Mouse (Mus musculus) intestine, embryonic 15.5 days (tissue): ENCODE measurements around the gene Dlg2. TPM values are rescaled to one million over a fixed set of nuclear protein-coding genes. Genes with fewer than 3 reads are reported as not detected.

ENCODE experiments used
- ATAC-seq: fragments of 200-750 bp; cut with Nextera tagmentation; 2 replicates; pipeline ENCODE4 v1.8.0; 2017; ENCODE audit warnings: moderate TSS enrichment, moderate library complexity
- H3K27ac ChIP-seq: fragments of 300-500 bp; sonication (generic); 2 replicates; pipeline ENCODE4 v1.5.1; 2015; ENCODE audit warnings: mild to moderate bottlenecking, inconsistent platforms
- H3K27me3 ChIP-seq: fragments of 300-500 bp; sonication (generic); replicated peaks from 2 replicates; pipeline ENCODE4 v1.6.1; 2015; ENCODE audit warnings: inconsistent platforms
- H3K36me3 ChIP-seq: fragments of 300-500 bp; sonication (generic); 2 replicates; pipeline ENCODE4 v1.6.1; 2015; ENCODE audit warnings: inconsistent platforms
- H3K4me1 ChIP-seq: fragments of 300-500 bp; sonication (generic); replicated peaks from 2 replicates; pipeline ENCODE4 v1.6.1; 2015; ENCODE audit warnings: inconsistent platforms
- H3K4me2 ChIP-seq: fragments of 300-500 bp; sonication (generic); replicated peaks from 2 replicates; pipeline ENCODE4 v1.6.1; 2015; ENCODE audit warnings: mild to moderate bottlenecking, inconsistent platforms
- H3K4me3 ChIP-seq: fragments of 300-500 bp; sonication (generic); replicated peaks from 2 replicates; pipeline ENCODE4 v1.5.1; 2015; ENCODE audit warnings: inconsistent platforms
- H3K9ac ChIP-seq: fragments of 300-500 bp; sonication (generic); 2 replicates; pipeline ENCODE4 v1.6.1; 2015; ENCODE audit warnings: inconsistent platforms
- H3K9me3 ChIP-seq: fragments of 300-500 bp; sonication (generic); 2 replicates; pipeline ENCODE4 v1.6.1; 2016; ENCODE audit warnings: inconsistent platforms
- WGBS: fragments of 180-500 bp; shearing (Covaris S2); methylation state at CpG from one replicate; pipeline ENCODE4 v1.1.7; 2015; 5-methylcytosine and 5-hydroxymethylcytosine counted together
- polyA plus RNA-seq: library from polyadenylated mRNA; unstranded; fragments of >200 nt; fragmentation: Nextera tagmentation; extraction: Ambion mirVana; gene quantifications from 2 replicates; pipeline ENCODE4 v1.2.1, GENCODE M21; 2015

Dlg2 gene
- polyA plus RNA-seq, 1 experiment from 2014 or later, result 4.8 TPM

GRCm38 (mm10) chr7:90460330-90460729 is 16.1 kb upstream of the Dlg2 start:
- Histone ChIP-seq H3K9me3 (no peaks in the 10 kb centered on the region), H3K36me3 (no peaks in the 10 kb centered on the region), H3K4me1 (peaks cover 7% of the 10 kb centered on the region), H3K27ac (no peak overlapping the region), H3K9ac (no peak overlapping the region), H3K4me2 (no peak overlapping the region), H3K27me3 (no peaks in the 10 kb centered on the region), H3K4me3 (no peak overlapping the region)
- ATAC-seq, result no peak
- WGBS, result 47% methylated on average over 10 of the region's 10 CpGs

DNA sequence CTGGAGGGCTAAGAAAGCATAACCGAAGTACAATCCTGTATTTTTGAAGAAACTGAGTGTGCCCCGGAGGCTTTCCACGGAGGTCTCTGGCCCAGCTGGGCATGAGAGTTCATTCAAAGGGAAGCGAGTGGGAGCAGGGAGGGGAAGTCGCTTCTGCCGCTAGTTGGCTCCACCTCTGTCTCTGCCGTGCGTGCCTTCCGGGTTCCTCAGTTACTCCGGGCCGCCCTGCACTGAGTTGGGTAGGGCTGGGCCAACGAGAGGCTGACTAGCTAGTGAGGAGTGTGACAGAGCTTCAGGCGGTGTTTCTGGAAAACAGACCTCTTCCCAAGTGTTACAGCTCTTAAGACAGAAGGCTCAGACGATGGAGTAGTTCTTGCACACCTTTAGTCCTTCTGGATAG is 15.5 kb upstream of the Dlg2 start:
- H3K4me1 ChIP-seq, result peaks cover 3% of the 10 kb centered on the region
- H3K9me3 ChIP-seq, result no peaks in the 10 kb centered on the region
- H3K4me3 ChIP-seq, result no peak overlapping the region
- H3K36me3 ChIP-seq, result no peaks in the 10 kb centered on the region
- no peak for ATAC-seq
- peak overlapping the region; percentile 27 for H3K4me2 ChIP-seq
- no peaks in the 10 kb centered on the region for H3K27me3 ChIP-seq
- no peak overlapping the region for H3K27ac ChIP-seq
- H3K9ac ChIP-seq, result no peak overlapping the region
- 19% methylated on average over 14 of the region's 14 CpGs for WGBS

DNA sequence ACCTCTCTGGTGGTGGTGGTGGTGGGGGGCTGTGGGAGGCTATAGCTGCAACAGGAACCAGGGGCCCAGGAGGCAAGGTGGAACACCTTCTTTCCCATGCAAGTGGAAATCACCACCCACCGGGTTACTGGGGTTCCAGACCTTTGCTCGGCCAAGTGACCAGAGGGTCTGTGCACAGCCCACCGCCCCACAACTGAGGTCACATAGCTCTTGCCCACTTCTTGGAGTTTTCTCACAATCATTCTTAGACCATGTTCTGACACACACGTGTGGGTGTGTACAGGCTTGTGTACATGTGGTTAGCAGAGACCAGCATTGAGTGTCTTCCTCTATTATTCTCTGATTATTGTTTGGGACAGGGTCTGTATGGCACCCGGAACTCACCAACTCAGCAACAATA is 15.0 kb upstream of the Dlg2 start:
- no peaks in the 10 kb centered on the region for H3K4me1 ChIP-seq
- 86% methylated on average over 5 of the region's 5 CpGs for WGBS

GRCm38 (mm10) chr7:90473511-90473910 is 3.0 kb upstream of the Dlg2 start:
- H3K9me3 ChIP-seq, result no peaks in the 10 kb centered on the region
- no peak for ATAC-seq
- H3K27ac ChIP-seq, result no peak overlapping the region
- no peaks in the 10 kb centered on the region for H3K36me3 ChIP-seq
- no peaks in the 10 kb centered on the region for H3K27me3 ChIP-seq
- no peak overlapping the region for H3K4me3 ChIP-seq
- H3K4me1 ChIP-seq, result no peaks in the 10 kb centered on the region; the same call in 1 of the 2 replicates
- no peak overlapping the region for H3K4me2 ChIP-seq
- no peak overlapping the region for H3K9ac ChIP-seq
- 62% methylated on average over 2 of the region's 2 CpGs for WGBS

More for the DNA sequence above, 15.0 kb upstream of the Dlg2 start:
- Histone ChIP-seq H3K9ac (no peak overlapping the region), H3K27me3 (no peaks in the 10 kb centered on the region), H3K4me2 (no peak overlapping the region), H3K4me3 (no peak overlapping the region), H3K9me3 (no peaks in the 10 kb centered on the region), H3K36me3 (no peaks in the 10 kb centered on the region), H3K27ac (no peak overlapping the region)
- no peak for ATAC-seq

DNA sequence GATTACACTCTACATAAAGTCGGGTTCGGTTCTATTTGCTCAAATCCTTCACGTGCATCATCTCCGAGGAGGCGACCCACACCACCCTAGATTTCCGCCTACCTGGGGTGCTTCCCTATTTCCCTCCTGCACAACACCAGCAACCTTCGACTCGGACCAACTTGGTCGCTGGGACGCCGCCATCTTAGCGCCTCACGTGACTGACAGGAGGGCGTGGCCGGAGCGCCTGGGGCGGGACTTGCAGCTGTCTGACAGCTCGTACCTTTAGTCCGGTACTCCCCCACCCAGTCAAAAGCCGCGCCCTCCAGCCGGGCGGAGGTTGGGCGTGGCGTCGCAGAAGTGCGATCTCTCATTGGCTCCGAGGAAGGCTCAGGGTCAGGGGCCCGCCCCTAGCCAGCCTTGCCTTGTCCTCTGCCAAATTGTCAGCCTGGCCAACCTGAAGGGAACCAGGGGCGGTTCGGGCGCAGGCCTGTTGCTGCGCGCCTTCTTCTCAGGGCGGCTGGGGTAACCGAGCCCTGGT is 619 bp upstream of the Dlg2 start, which contains the start of gene Tmem126b:
Tmem126b (minus strand) TSS at position 209 of the 520 bp plus-strand sequence.
- WGBS, result under 1% methylated on average over 36 of the region's 36 CpGs
- peak within 1 kb of the TSS; percentile 45; the same call in 1 of the 2 replicates for H3K27ac ChIP-seq

DNA sequence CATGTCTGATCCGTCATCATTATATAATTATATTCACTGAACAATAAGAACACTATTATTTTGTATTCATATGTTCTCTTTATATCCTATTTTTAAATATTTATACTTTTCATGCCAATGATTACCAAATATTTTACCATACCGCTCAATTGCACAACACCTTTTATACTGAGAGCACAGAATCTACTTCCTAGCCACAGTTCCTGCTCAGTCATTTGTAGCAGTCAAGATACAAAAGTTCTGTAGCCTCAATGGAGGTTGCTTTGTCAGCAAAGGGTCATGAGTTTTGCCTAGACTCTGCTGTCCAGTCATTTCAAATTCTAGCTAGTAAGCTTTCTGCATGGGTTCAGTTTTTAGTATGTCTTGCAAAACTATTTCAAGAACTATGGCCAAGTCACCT is 6.1 kb downstream of the Dlg2 start:
- no peak overlapping the region for H3K9ac ChIP-seq
- H3K4me2 ChIP-seq, result no peak overlapping the region
- no peaks in the 10 kb centered on the region for H3K27me3 ChIP-seq
- H3K4me1 ChIP-seq, result no peaks in the 10 kb centered on the region
- H3K9me3 ChIP-seq, result no peaks in the 10 kb centered on the region
- H3K36me3 ChIP-seq, result no peaks in the 10 kb centered on the region
- ATAC-seq, result no peak
- 91% methylated on average over 2 of the region's 2 CpGs for whole genome bisulfite sequencing
- H3K4me3 ChIP-seq, result no peak overlapping the region
- no peak overlapping the region for H3K27ac ChIP-seq

More for the DNA sequence above, 619 bp upstream of the Dlg2 start, which contains the start of gene Tmem126b:
- Histone ChIP-seq H3K9me3 (no peaks in the 10 kb centered on the region), H3K4me3 (peak within 1 kb of the TSS; percentile 62), H3K36me3 (no peaks in the 10 kb centered on the region), H3K27me3 (no peaks in the 10 kb centered on the region), H3K4me2 (peak within 1 kb of the TSS; percentile 94), H3K4me1 (no peaks in the 10 kb centered on the region; the same call in 1 of the 2 replicates), H3K9ac (peak within 1 kb of the TSS; percentile 67)
- ATAC-seq, result peak; percentile 100

GRCm38 (mm10) chr7:90508124-90508523 is 31.7 kb downstream of the Dlg2 start:
- WGBS, result 67% methylated on average over 3 of the region's 3 CpGs
- Histone ChIP-seq H3K27me3 (no peaks in the 10 kb centered on the region), H3K36me3 (no peaks in the 10 kb centered on the region), H3K4me2 (no peak overlapping the region), H3K4me3 (no peak overlapping the region), H3K9ac (no peak overlapping the region), H3K9me3 (no peaks in the 10 kb centered on the region), H3K27ac (no peak overlapping the region), H3K4me1 (no peaks in the 10 kb centered on the region)
- no peak for ATAC-seq

DNA sequence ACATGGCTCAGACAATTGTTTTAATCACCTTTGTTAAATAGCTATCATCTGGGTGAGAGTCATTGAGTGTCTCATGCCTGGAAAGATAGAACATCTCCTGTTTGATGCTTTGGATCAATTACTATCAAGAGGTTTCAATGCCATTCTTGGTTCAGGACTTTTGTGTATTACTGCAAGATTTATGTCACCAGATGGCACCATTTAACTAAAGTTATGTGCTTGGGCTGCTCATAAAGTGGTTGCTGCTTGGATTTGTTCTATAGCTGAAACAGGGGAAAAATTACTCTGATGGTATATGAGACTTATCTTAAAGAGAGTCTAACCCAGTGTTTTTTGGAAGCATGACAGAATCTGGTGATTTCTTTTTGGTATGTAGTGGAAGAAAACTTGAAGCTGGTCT is 35.8 kb downstream of the Dlg2 start:
- Histone ChIP-seq H3K9me3 (no peaks in the 10 kb centered on the region), H3K4me3 (no peak overlapping the region), H3K27ac (no peak overlapping the region), H3K27me3 (no peaks in the 10 kb centered on the region), H3K4me2 (no peak overlapping the region), H3K4me1 (no peaks in the 10 kb centered on the region), H3K9ac (no peak overlapping the region), H3K36me3 (no peaks in the 10 kb centered on the region)
- no peak for ATAC-seq

DNA sequence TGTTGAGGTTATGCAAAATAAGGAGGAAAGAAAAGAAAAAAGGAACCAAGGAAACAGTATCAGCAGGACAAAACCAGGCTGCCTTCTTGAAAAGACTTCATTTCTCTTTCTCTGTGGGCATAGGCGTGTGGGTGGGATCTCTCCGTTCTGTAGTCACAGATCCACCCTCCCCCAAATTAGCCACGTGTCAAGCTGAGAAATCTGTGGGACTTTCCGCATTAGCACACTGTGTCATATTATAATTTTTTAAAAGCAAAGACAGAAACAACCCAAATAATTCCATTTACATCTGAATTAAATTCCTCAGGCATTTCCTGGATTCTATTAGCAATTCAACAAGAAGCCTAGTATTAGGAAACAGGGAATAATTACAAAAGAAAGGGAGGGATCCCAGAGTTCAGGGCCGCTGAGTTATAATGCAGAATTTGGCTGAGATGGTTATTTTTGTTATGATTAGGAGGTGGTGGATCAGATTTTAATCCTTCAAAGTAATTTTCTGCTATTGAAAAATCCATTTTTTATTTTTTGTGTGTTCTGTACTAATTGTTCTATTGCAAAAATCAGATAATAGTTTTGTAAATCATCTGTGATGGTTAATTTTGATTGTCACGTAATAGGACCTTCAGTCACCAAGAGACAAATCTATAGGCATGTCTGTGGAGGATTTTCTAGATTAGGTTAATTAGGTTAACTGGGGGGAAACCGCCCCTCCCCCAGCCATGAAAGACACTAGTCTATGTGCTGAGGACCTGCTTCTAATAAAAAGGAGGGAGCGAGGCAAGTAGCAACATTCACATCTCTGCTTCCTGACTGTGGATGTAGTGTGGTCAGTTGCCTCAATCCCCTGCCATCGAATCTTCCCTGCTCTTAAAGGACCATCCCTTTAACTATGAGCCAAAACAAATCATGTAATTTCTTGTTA is 63.3 kb downstream of the Dlg2 start:
- Histone ChIP-seq H3K27me3 (no peaks in the 10 kb centered on the region), H3K4me2 (no peak overlapping the region), H3K36me3 (no peaks in the 10 kb centered on the region), H3K27ac (no peak overlapping the region), H3K9me3 (no peaks in the 10 kb centered on the region), H3K4me1 (no peaks in the 10 kb centered on the region), H3K9ac (no peak overlapping the region), H3K4me3 (no peak overlapping the region)
- ATAC-seq, result no peak
- 54% methylated on average over 9 of the region's 9 CpGs for WGBS

GRCm38 (mm10) chr7:90540811-90541323 is 64.4 kb downstream of the Dlg2 start:
- H3K4me1 ChIP-seq, result no peaks in the 10 kb centered on the region
- H3K36me3 ChIP-seq, result no peaks in the 10 kb centered on the region
- H3K9me3 ChIP-seq, result no peaks in the 10 kb centered on the region
- no peak for ATAC-seq
- H3K4me3 ChIP-seq, result no peak overlapping the region
- no peak overlapping the region for H3K4me2 ChIP-seq
- WGBS, result 78% methylated on average over 2 of the region's 2 CpGs
- no peak overlapping the region for H3K27ac ChIP-seq
- H3K9ac ChIP-seq, result no peak overlapping the region
- H3K27me3 ChIP-seq, result no peaks in the 10 kb centered on the region

- peak; percentile 84 for ATAC-seq
- Histone ChIP-seq H3K9me3 (no peaks in the 10 kb centered on the region), H3K4me1 (no peaks in the 10 kb centered on the region), H3K36me3 (no peaks in the 10 kb centered on the region), H3K4me3 (no peak overlapping the region), H3K9ac (no peak overlapping the region), H3K27ac (no peak overlapping the region), H3K4me2 (no peak overlapping the region), H3K27me3 (no peaks in the 10 kb centered on the region)
- 49% methylated on average over 6 of the region's 6 CpGs for WGBS
Measured at GRCm38 (mm10) chr7:90553399-90553798, 76.9 kb downstream of the Dlg2 start.

GRCm38 (mm10) chr7:90554421-90554820 is 77.9 kb downstream of the Dlg2 start:
- WGBS, result 80% methylated on average over 2 of the region's 2 CpGs
- ATAC-seq, result no peak

More at GRCm38 (mm10) chr7:90554421-90554820, 77.9 kb downstream of the Dlg2 start:
- Histone ChIP-seq H3K9me3 (no peaks in the 10 kb centered on the region), H3K36me3 (no peaks in the 10 kb centered on the region), H3K9ac (no peak overlapping the region), H3K4me1 (no peaks in the 10 kb centered on the region), H3K27me3 (no peaks in the 10 kb centered on the region), H3K27ac (no peak overlapping the region), H3K4me2 (no peak overlapping the region), H3K4me3 (no peak overlapping the region)
